Mouse (Mus musculus) heart, postnatal 14 days (tissue): Measurements from ENCODE around the gene Tbx20. TPM values are rescaled to one million over a fixed set of nuclear protein-coding genes. Genes with fewer than 3 reads are reported as not detected.

Experiments
- DNase-seq, 2 experiments: peaks; one replicate each; pipeline ENCODE4 v3.0.0; 2021 to 2022
- intact Hi-C: fragments of 180-260 bp; cut with DNase I; formaldehyde crosslinking; loops from one replicate; pipeline ENCODE4 v1.15.1; 2025
- total RNA-seq, 2 experiments: library from RNA; stranded (reverse); gene quantifications; 2 replicates each; pipeline ENCODE4 v1.2.3; 2021

The Tbx20 gene
- total RNA-seq, 2 experiments from 2014 or later, result 115 to 118 TPM

GRCm38 (mm10) chr9:24770149-24770940, 3.8 kb downstream of the Tbx20 start:
- DNase-seq, result peak; percentile 42 to 51
- intact Hi-C loops, result loop anchor here (5.0 kb wide), 1 partner anchor 257 kb away; no protein-coding TSS in a partner anchor

- no peak for DNase-seq
- intact Hi-C loops, result loop anchor here (5.0 kb wide), 1 partner anchor 258 kb away; no protein-coding TSS in a partner anchor
Observed at GRCm38 (mm10) chr9:24769611-24770010, 4.5 kb downstream of the Tbx20 start.

GRCm38 (mm10) chr9:24767056-24767455, 7.0 kb downstream of the Tbx20 start:
- intact Hi-C loops, result no loop called here
- DNase-seq, result no peak

DNA sequence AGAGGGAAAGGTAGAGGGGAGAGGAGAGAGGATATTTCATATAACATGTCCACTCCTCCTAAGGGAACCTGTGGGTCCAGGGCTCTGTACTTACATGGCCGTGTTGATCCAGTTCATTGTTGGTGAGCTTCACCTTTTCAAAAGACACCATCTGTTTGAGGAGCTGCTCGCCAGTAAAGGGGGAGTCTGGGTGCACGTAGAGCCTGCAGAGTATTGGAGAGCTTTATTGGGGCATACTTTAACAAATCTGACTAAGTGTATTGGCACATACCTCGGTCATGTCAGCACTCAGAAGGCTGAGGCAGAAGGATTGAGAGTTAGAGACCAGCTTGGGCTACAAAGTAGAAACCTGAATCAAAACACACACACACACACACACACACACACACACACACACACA, 8.5 kb downstream of the Tbx20 start:
- intact Hi-C loops, result no loop called here
- DNase-seq, result no peak

DNA sequence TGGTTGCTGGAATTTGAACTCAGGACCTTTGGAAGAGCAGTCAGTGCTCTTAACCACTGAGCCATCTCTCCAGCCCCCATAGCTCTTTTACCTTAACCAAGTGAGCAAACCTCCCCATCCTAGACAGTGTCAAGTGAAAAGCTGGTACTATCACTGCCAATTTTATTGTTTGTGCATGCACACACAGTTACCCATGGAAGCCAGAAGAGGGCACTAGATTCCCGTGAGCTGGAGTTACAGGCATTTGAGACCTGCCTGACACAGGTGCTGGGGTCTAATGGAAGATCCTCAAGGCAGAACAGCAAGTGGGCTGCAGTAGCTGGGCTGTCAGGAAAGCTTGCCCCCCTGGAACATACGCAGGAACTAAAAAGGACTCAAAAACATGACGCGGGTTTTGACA, 13.6 kb downstream of the Tbx20 start:
- no peak for DNase-seq
- intact Hi-C loops, result no loop called here

DNA sequence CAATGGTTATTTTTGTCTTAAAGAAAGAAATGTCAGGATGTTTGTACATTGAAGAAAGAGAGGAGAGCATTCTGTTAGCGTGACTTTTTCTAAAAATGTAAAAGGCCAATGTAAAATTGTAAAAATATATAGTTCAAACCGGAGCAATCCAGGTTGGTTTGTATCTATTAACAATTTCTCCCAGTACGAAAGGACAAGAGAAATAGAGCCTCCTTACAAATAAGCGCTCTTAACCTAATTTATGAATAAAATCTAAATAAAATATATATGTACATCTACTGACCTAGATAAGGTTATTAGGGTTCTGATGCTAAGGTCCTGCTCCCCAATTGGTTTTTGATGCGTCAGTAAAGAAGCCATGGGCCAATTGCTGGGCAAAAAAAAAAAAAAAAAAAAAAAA, 29.1 kb downstream of the Tbx20 start:
- intact Hi-C loops, result no loop called here
- DNase-seq, result no peak

DNA sequence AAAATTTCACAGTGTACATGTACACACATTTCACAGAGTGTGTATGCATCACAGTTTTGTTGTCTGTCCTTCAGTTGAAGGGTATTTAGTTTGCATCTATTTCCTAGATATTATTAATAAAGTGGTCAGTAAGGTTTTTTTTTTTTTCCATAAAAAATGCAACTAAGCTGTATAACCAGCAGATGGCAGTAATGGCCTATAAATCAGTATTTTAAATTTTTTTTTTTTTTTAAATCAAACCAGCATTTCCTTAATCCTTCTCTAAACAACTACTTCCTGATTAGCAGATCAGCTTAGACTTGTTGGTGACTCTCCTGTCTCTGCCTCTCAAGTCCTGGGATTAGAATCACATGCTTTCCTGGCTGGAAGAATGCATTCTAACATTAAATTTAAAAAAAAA, 72.9 kb downstream of the Tbx20 start:
- no peak for DNase-seq
- intact Hi-C loops, result loop anchor here (2.0 to 10.0 kb wide), 3 partner anchors 234 to 404 kb away; no protein-coding TSS in a partner anchor

DNA sequence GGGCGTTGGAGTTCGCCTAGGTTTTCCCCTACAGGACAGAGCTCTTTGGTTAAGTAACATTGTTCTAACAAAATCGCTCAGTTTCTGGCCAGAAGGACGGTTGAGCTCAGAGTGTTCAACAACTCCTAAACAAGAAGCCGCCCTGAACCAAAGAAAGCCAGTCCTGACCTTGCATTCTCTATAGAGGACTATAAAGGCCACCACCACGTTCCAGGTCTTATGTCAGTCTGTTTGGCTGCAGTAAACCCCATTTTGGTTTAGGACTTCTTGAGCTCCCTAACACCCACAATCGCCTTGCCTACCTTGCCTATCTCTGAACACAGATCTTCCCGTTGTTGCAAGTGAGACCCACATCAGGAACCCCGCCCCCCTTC, 77.7 kb downstream of the Tbx20 start:
- DNase-seq, result no peak
- intact Hi-C loops, result no loop called here

DNA sequence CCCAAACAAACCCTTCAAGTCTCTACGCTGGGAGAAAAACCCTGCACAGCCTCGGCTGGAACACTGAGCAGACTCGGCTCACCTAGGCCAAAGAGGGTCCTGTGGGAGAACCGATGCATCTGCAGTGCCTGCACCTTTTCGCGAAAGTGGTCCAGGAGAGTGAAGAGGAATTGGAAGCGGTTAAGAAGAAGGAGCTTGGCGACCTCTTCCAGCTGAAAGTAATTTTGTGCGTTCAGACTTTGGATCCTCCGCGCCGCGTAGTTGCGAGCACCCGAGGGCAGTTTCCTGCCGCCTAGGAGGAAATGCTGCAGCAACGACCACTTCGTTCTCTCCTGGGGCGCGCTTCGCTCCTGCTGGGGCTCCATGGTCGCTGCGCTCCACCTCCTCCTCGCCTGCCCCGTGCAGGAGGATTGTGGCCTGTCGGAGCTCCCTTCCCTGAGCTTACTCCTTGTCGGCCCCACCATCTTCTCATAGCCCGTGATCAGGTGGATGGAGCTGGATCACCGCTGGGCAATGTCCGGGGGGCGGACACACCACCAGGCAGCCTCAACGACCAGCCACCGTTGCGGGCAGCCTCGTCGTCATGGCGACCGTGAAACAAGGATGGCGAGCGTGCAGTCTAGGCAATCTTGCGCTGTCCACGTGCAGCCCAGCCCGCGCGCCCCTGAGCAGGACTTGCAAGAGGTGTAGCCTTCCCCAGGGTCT, 78.3 kb downstream of the Tbx20 start, which contains the start of gene Dpy19l2:
Gene Dpy19l2, minus strand, starts transcription at position 594 of the 705 bp plus-strand sequence.
- peak; percentile 18 to 41 for DNase-seq
- intact Hi-C loops, result no loop called here

Other genes starting within 250 kb of the Tbx20 start
- gene Cypt4, start 149.1 kb downstream of the Tbx20 start, total RNA-seq, result not detected
- under 1 TPM; 0.05 to 0.10 TPM for gene Dpy19l2, start 78.0 kb downstream of the Tbx20 start, total RNA-seq